Mouse (Mus musculus) layer of hippocampus, postnatal 14 days (tissue): Measurements from ENCODE around the gene Cyth1. TPM values are rescaled to one million over a fixed set of nuclear protein-coding genes. Genes with fewer than 3 reads are reported as not detected.

Experiments used
- DNase-seq, 2 experiments: peaks; one replicate each; pipeline ENCODE4 v3.0.0; 2021 to 2022; ENCODE audit warnings: low spot score in 2 of 2, mixed read lengths in 1 of 2
- long read RNA-seq, 2 experiments: library from polyadenylated mRNA; stranded (forward); transcript quantifications; one replicate each; pipeline ENCODE4 v2.0.0; 2021
- total RNA-seq, 2 experiments: library from RNA; stranded (reverse); gene quantifications; 2 replicates each; pipeline ENCODE4 v1.2.3; 2021

Gene Cyth1
- 10 to 100 TPM; 72.0 to 75.0 TPM for total RNA-seq
- long read RNA-seq, experiment 1, partial matches to known transcripts: 18 of 35 reads
- long read RNA-seq, experiment 1, other reads (novel, unspliced or antisense): 16 of 35 reads
- long read RNA-seq, experiment 2, partial matches to known transcripts: 18 of 42 reads
- long read RNA-seq, experiment 2, other reads (novel, unspliced or antisense): 23 of 42 reads

GRCm38 (mm10) chr11:118248150-118249011 lies at the start of gene Cyth1:
TSS of gene Cyth1 (minus strand) at chr11:118248592.
- DNase-seq: peak; percentile 98

- DNase-seq: no peak
These were observed 49.6 kb upstream of the Cyth1 start for GRCm38 (mm10) chr11:118297967-118298366.

DNA sequence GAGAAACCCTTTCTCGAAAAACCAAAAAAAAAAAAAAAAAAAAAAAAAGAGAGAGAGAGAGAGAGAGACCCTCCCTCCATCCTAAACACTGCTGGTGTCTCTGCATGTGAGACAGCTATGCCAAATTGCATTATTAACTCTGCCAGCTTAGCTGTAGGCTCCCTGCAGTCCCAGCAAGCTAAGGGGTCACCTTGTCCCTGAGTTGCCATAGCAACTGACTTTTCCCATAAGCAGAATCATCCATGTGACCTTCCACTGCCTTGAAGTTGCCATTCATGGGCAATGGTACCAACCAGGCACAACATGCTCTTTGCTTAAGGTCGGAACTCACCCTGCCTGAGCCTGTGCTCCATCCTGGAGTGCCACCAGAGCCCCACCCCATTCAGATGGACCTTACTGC lies 46.6 kb upstream of the Cyth1 start:
- DNase-seq: no peak

DNA sequence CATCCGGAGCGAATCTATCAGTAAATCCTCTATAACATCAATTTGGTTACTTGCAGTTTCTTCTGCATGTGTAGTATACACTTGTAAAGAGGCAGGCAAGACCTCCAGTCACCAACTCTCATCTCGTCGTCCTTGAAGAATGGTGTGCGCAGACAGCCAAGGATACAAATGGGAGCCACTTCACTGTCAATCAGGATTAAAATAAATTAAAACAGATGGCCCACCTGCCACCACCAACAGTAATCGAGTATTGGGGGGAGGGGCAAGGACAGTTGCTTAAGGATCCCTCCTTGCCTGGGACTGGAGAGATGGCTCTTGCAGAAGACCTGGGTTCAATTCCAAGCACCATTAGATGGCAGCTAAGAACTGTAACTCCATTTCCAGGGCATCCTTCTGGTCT lies 44.3 kb upstream of the Cyth1 start:
- DNase-seq: no peak

DNA sequence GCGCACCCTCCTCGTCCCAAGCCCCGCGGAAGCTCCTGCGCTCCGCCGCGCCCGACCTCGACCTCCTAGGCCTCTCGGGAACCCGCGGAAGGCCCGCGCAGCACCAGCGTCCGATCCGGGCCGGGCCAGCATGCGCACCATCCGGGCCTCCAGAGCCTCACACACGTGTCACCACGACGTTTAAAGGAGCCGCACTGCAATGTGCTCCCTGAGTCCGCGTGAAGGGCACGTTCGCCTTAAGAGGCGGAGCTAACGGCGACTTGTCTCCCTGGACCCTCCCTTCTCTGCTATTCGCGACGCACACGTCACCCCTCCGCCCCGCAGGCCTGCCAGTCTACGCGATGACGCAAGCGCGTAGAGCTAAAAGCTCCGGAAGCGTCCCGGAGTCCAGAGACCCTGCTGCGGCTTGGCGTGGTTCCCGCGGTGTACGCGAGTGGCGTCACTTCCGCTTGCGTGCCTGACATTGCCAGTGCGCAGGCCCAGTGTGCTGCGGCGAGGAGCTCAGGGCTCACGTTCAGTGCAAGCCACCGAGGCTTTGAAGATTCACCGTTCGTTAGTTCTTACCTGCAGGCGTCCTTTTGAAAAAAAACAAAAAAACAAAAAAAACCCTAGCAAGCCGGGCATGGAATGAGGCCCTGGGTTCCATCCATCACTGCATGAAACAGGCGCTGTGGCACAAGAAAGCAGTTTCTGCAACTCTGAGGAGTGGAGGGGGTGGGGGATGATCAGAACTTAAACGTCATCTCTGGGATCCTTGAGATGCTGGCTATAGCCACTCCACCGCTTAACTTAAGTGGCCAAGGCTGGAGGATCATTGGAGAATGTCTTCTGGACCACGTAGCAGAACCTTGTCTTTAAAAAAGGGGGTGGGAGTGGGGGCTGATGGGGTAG lies 41.9 kb upstream of the Cyth1 start, which contains the start of gene Usp36:
Gene Usp36, minus strand, starts transcription at position 246 of the 891 bp plus-strand sequence.
- DNase-seq: peak; percentile 100

GRCm38 (mm10) chr11:118289562-118289961 lies 41.2 kb upstream of the Cyth1 start:
- DNase-seq: peak in 1 of 2 experiments; percentile 15

DNA sequence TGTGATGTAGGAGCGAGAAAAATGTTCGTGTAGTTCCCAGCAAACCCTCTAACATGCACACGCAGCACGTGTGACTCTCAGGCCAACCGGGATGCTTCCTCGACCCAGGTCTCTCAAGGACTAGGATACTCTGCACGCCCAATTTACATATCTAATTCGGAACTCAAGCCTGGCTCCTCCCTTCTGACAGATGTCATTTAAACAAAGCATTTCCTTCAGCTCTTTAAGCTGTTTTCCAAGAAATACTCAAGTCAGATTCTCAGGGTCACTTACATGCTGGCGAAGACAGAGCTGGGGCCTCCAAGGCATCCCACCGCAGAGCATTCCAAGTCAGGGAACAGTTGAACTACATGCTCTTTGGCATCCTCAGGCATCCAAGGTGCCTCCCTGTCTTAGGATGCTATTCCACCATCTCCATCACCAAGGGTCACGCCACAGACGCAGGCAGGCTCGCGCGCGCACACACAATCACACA lies 40.7 kb upstream of the Cyth1 start:
- no peak for DNase-seq

- no peak for DNase-seq
These were observed 39.2 kb upstream of the Cyth1 start for GRCm38 (mm10) chr11:118287573-118287972.

- no peak for DNase-seq
These were observed 38.0 kb upstream of the Cyth1 start for GRCm38 (mm10) chr11:118286434-118286833.

- DNase-seq: no peak
These were observed 37.4 kb upstream of the Cyth1 start for GRCm38 (mm10) chr11:118285791-118286190.

GRCm38 (mm10) chr11:118280218-118280617 lies 31.8 kb upstream of the Cyth1 start:
- no peak for DNase-seq

GRCm38 (mm10) chr11:118276328-118276727 lies 27.9 kb upstream of the Cyth1 start:
- DNase-seq: no peak

GRCm38 (mm10) chr11:118275092-118275491 lies 26.7 kb upstream of the Cyth1 start:
- DNase-seq: no peak

DNA sequence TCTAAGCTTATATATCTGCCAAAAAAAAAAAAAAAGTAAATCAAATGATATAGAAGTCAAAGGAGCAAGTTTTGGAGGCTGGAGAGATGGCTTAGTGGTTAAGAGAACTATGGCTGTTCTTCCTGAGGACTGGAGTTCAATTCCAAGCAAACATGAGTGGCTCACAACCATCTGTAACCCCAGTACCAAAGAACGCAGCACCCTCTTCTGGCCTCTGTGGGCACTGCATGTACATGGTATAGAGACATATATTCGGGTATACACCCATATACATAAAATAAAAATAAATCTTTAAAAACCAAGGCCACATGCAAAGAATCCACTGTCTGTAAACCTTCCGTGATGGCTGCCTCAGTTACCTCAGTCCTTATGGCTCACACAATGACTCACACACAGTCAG lies 21.4 kb upstream of the Cyth1 start:
- no peak for DNase-seq

GRCm38 (mm10) chr11:118266666-118267046 lies 18.3 kb upstream of the Cyth1 start:
- DNase-seq: no peak

DNA sequence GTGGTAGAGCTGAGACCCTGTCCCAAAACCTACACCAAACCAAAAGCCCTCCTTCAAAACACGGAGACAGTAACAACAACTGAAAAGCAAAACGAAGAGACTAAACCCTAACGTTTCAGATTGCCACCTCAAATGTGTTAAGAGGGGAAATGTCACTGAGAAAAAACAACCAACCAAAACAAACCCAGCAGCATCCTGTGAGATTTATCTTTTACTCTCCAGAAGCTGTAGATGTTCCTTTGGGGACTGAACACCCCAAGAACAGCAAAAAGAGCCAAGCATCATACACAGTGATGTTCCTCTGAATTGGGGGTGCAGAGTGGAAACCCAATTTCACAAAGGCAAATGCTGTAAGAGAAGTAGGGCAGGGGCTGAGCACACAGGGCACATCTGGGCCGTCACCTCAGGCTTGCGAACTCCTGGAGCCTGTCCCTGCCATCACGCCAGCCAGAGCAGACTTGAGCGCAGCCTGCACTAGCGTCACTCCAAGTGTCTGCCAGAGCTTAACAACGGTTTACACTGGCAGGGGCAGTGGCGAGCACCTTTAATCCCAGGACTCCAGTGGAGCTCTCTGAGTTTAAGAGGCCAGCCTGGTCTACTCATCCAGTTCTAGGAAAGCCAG lies 17.8 kb upstream of the Cyth1 start:
- no peak for DNase-seq

DNA sequence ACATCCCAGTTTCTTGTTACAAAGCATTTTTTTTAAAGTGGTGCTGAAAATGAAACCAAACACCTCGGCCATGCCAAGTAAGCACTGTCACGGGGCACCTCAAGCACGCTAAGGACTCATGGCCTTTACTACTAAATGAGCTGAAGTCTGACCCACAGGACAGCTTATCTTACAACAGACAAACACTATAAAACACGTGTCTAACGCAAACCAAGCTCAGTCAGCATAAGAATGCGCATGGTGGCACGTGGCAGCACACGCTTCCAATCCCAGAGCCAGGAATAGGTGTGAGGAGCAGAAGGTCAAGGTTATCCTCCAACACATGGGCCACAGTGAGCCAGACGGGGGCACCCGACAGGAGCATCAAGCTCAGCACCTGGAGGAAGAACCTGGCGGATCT lies 17.2 kb upstream of the Cyth1 start:
- DNase-seq: no peak

DNA sequence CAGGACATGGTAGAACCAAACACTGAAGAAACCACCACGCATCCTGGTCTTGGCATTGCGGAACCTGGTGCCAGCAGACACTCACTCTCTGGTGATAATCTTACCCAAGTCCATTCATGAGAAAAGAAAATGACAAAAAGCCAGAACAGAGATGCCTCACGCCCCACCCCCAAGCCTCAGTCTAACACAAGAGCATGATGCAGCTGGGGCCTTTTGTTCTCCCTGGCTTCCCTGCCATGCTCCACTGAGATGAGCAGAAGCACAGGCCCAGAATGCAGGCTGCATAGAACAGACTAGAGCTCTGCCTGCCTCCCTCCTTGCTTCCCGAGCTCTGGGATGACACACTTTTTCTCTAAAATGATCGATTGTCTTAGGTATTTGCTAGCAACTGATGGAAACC lies 14.8 kb upstream of the Cyth1 start:
- peak; percentile 30 to 60 for DNase-seq

DNA sequence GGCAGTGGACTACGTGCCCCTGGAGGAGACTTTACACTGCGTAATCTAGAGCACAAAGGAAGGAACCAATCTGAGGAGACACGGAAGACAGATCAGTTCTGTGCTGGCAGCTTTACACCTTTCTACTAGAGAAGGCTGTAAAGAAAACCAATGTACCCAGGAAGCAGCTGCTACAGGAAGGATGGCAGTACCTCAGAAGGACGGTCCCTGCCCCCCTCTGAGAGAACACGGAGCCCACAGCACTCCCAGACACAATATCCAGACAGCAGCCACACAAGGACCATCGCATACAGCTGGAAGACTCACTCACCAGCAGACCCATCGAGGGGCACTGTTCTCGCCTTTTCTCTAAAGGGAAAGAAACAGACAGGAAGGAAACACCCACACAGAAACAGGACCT lies 11.7 kb upstream of the Cyth1 start:
- DNase-seq: no peak

DNA sequence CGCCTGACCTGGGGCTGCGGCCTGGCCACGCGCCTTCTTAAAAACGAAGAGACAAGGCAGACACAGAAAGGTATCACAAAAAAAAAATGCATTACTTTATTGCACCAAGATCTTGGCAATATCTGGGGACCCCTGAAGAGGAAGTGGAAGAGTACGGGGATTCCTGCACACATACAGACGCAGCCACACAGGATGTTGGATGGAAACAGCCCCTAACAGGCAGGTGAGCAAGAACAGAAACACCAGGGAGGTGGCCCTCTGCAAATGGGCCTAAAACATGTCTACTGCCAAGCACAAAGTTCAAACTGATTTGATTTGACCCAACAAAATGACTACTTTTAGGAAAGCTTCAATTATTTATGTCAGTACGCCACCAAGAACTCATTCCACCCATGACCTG lies 11.2 kb upstream of the Cyth1 start:
- DNase-seq: no peak

DNA sequence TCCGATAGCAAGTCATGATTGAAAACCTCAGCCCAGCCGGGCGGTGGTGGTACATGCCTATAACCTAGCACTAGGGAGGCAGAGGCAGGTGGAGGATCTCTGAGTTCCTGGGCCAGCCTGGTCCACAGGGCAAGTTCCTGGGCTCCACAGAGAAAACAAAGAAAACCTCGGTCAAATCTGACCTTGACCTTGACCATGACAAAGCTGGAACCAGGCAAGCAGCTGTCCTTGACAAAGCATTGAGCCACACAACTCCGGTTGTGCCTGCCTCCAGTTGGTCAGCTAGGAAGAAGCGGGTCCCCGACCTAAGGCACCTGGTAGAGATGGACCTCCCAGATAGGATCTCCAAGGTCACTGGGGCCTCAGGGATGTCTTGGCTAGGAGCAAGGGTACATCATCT lies 8.0 kb upstream of the Cyth1 start:
- no peak for DNase-seq
